Mouse (Mus musculus) spleen, adult 2 months (tissue): ENCODE data around the gene Prdm1.

ENCODE experiments used
- CTCF ChIP-seq: fragments of 200-500 bp; IDR thresholded peaks from 2 replicates; pipeline ENCODE4 v1.5.1; 2011; ENCODE audit warnings: mild to moderate bottlenecking, inconsistent platforms; ENCODE audit not compliant: insufficient read depth, insufficient read length, insufficient replicate concordance; ENCODE audit errors: extremely low read depth
- POLR2A ChIP-seq: fragments of 200-500 bp; IDR thresholded peaks from 2 replicates; pipeline ENCODE4 v1.6.1; 2011; ENCODE audit warnings: low read depth, low read length, inconsistent platforms

DNA sequence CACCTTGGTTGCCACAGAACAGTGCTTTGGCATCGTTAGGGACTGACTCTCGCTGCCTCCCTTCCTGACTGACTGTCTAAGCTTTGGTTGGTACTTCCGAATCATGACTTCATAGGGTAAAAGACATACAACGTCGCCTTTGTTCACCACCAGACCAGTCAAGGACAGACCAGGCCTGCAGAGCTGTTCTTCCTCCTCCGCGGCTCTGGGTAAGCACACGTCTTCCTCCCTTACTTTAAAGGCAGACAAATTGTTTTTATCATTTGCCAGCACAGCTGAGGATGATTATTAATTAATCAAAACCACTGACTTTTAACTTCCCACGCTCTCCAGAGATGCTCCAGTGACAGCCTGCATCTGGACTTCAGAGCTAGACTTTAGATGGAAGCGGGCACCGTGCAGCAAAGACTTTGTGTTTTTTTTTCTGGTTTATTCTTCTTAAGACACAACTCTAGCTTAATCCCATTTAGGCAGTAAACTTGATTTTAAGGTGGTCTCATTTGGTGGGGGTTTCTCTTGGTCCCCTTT lies 139.5 kb downstream of the Prdm1 start:
- TF ChIP-seq POLR2A (no peak), CTCF (no peak)
